Comparison of ENCODE assay signal across 9 mouse cellular contexts in genomic region chr1:46970470-46970869, GRCm38 (mm10).
DNase-seq lines count a peak whose midpoint lies in the region; ATAC-seq and TF ChIP-seq lines count a peak whose summit lies in the region.
"Had no signal": no experiment of that assay in that cellular context is flagged by ENCODE, and none has a peak within 500 bp of the region (broad histone marks: within the 10 kb centered on the region; RNA-seq: fewer than 3 reads in every experiment).

No protein-coding gene starts in this region.

- peak; percentile 65 for DNase-seq in intestine, embryonic 14.5 days (ENCODE audit: low spot score)
- DNase-seq in CD4-positive helper T cell, adult 2 months (ENCODE audit: low read depth, low spot score), result peak; percentile 53
- DNase-seq in adrenal gland, adult 18-20 months (ENCODE audit: low spot score in 2 of 2), result peak; percentile 43 to 55
- peak; percentile 20 for DNase-seq in fibroblast of lung, adult 2 months (ENCODE audit: low read depth)
- peak; percentile 28 for DNase-seq in mesoderm, embryonic 11.5 days (ENCODE audit: low read depth, low spot score)
- DNase-seq in midbrain, embryonic 11.5 days (ENCODE audit: low spot score, missing footprints), result no peak

- H3K27ac ChIP-seq in intestine, embryonic 14.5 days (ENCODE audit: low read depth), result no peak overlapping the region
- H3K27ac ChIP-seq in intestine, embryonic 15.5 days, result no peak overlapping the region
- H3K27ac ChIP-seq in intestine, postnatal 0 days (ENCODE audit: low read depth, low read length), result no peak overlapping the region
- H3K27ac ChIP-seq in midbrain, embryonic 11.5 days (ENCODE audit: low read depth, low read length), result no peak overlapping the region
- H3K27ac ChIP-seq: limb, embryonic 13.5 days had no signal

- no peak overlapping the region for H3K9ac ChIP-seq in intestine, embryonic 14.5 days (ENCODE audit: low read length)
- no peak overlapping the region for H3K9ac ChIP-seq in intestine, embryonic 15.5 days
- H3K9ac ChIP-seq in intestine, postnatal 0 days (ENCODE audit: low read depth, low read length), result no peak overlapping the region
- no peak overlapping the region for H3K9ac ChIP-seq in midbrain, embryonic 11.5 days (ENCODE audit: low read length)
- H3K9ac ChIP-seq: limb, embryonic 13.5 days had no signal

- WGBS in intestine, embryonic 14.5 days, result 49% methylated on average over 3 of the region's 3 CpGs
- WGBS in intestine, embryonic 15.5 days, result 36% methylated on average over 3 of the region's 3 CpGs
- WGBS in intestine, postnatal 0 days, result 26% methylated on average over 3 of the region's 3 CpGs
- WGBS in midbrain, embryonic 11.5 days, result 72% methylated on average over 3 of the region's 3 CpGs

- no peaks in the 10 kb centered on the region for H3K4me1 ChIP-seq in intestine, embryonic 14.5 days (replicated peaks; ENCODE audit: control insufficient read depth, insufficient read depth, low read length)
- H3K4me1 ChIP-seq in intestine, embryonic 15.5 days (replicated peaks), result no peaks in the 10 kb centered on the region
- H3K4me1 ChIP-seq in intestine, postnatal 0 days (replicated peaks; ENCODE audit: control insufficient read depth, insufficient read depth, low read length), result no peaks in the 10 kb centered on the region
- no peaks in the 10 kb centered on the region for H3K4me1 ChIP-seq in midbrain, embryonic 11.5 days (ENCODE audit: control insufficient read depth, insufficient read depth, low read length)
- H3K4me1 ChIP-seq: limb, embryonic 13.5 days had no signal

- no peak overlapping the region for H3K4me2 ChIP-seq in intestine, embryonic 14.5 days (ENCODE audit: low read length)
- H3K4me2 ChIP-seq in intestine, embryonic 15.5 days (replicated peaks), result no peak overlapping the region
- H3K4me2 ChIP-seq in intestine, postnatal 0 days (replicated peaks; ENCODE audit: low read depth), result no peak overlapping the region
- no peak overlapping the region for H3K4me2 ChIP-seq in midbrain, embryonic 11.5 days
- H3K4me2 ChIP-seq: limb, embryonic 13.5 days had no signal

- H3K9me3 ChIP-seq in intestine, embryonic 14.5 days (ENCODE audit: control insufficient read depth, low read length), result no peaks in the 10 kb centered on the region
- H3K9me3 ChIP-seq in intestine, embryonic 15.5 days, result no peaks in the 10 kb centered on the region
- H3K9me3 ChIP-seq in intestine, postnatal 0 days (ENCODE audit: control insufficient read depth), result no peaks in the 10 kb centered on the region
- no peaks in the 10 kb centered on the region for H3K9me3 ChIP-seq in midbrain, embryonic 11.5 days (ENCODE audit: control insufficient read depth, low read length)
- H3K9me3 ChIP-seq: limb, embryonic 13.5 days had no signal

- no peak overlapping the region for H3K4me3 ChIP-seq in intestine, embryonic 14.5 days (ENCODE audit: low read depth, low read length)
- no peak overlapping the region for H3K4me3 ChIP-seq in intestine, embryonic 15.5 days (replicated peaks)
- H3K4me3 ChIP-seq in intestine, postnatal 0 days (ENCODE audit: low read depth, low read length), result no peak overlapping the region
- no peak overlapping the region for H3K4me3 ChIP-seq in midbrain, embryonic 11.5 days (ENCODE audit: low read depth, low read length)
- H3K4me3 ChIP-seq: limb, embryonic 13.5 days had no signal

- no peak for ATAC-seq in intestine, embryonic 14.5 days (replicated peaks; ENCODE audit: low FRiP score, low TSS enrichment, low read depth)
- ATAC-seq in intestine, embryonic 15.5 days, result no peak
- ATAC-seq in intestine, postnatal 0 days, result no peak
- no peak for ATAC-seq in midbrain, embryonic 11.5 days (ENCODE audit: low FRiP score)

- TF ChIP-seq CTCF in intestine, postnatal 0 days (IDR thresholded peaks at IDR 0.05; ENCODE audit: low read depth), result peak; percentile 69

- no peaks in the 10 kb centered on the region for H3K27me3 ChIP-seq in intestine, embryonic 14.5 days (replicated peaks; ENCODE audit: control insufficient read depth, insufficient read depth, low read length)
- H3K27me3 ChIP-seq in intestine, embryonic 15.5 days (replicated peaks), result no peaks in the 10 kb centered on the region
- no peaks in the 10 kb centered on the region for H3K27me3 ChIP-seq in intestine, postnatal 0 days (replicated peaks; ENCODE audit: control insufficient read depth, insufficient read depth, low read length)
- no peaks in the 10 kb centered on the region for H3K27me3 ChIP-seq in midbrain, embryonic 11.5 days (ENCODE audit: control insufficient read depth, insufficient read depth, low read length)
- H3K27me3 ChIP-seq: limb, embryonic 13.5 days had no signal

- no peaks in the 10 kb centered on the region for H3K36me3 ChIP-seq in intestine, embryonic 14.5 days (ENCODE audit: control insufficient read depth, insufficient read depth, low read length)
- H3K36me3 ChIP-seq in intestine, embryonic 15.5 days, result no peaks in the 10 kb centered on the region
- H3K36me3 ChIP-seq in intestine, postnatal 0 days (ENCODE audit: control insufficient read depth, insufficient read depth), result no peaks in the 10 kb centered on the region
- no peaks in the 10 kb centered on the region for H3K36me3 ChIP-seq in midbrain, embryonic 11.5 days (ENCODE audit: control insufficient read depth, insufficient read depth, low read length)
- H3K36me3 ChIP-seq: limb, embryonic 13.5 days had no signal
